Mouse (Mus musculus): ENCODE measurements around the gene A630023A22Rik. TPM values are rescaled to one million over a fixed set of nuclear protein-coding genes. Genes with fewer than 3 reads are reported as not detected.

A630023A22Rik gene
- polyA plus RNA-seq, 1 experiment from 2014 or later = 0.19 TPM

- Histone ChIP-seq H3K4me3 (ENCODE audit: low read length) (no peak overlapping the region), H3K9ac (ENCODE audit: low read length) (no peak overlapping the region), H3K4me2 (ENCODE audit: low read depth, low read length) (no peak overlapping the region), H3K27me3 (ENCODE audit: control insufficient read depth, insufficient read depth, low read depth, low read length) (no peaks in the 10 kb centered on the region), H3K36me3 (ENCODE audit: control insufficient read depth, insufficient read depth, low read length) (no peaks in the 10 kb centered on the region), H3K9me3 (ENCODE audit: control insufficient read depth, low read length) (no peaks in the 10 kb centered on the region), H3K4me1 (replicated peaks; ENCODE audit: control insufficient read depth, insufficient read depth, low read length) (no peaks in the 10 kb centered on the region), H3K27ac (ENCODE audit: low read length) (no peak overlapping the region)
- WGBS = 71% methylated on average over 12 of the region's 12 CpGs
- no peak for ATAC-seq (ENCODE audit: low read depth)
Observed at GRCm38 (mm10) chr14:34120016-34120910, 17.7 kb upstream of the A630023A22Rik start.

GRCm38 (mm10) chr14:34119046-34119723 is 16.6 kb upstream of the A630023A22Rik start:
- no peak overlapping the region for H3K9ac ChIP-seq (ENCODE audit: low read length)
- no peaks in the 10 kb centered on the region for H3K9me3 ChIP-seq (ENCODE audit: control insufficient read depth, low read length)
- no peak overlapping the region for H3K27ac ChIP-seq (ENCODE audit: low read length)
- no peak for ATAC-seq (ENCODE audit: low read depth)
- no peak overlapping the region for H3K4me2 ChIP-seq (ENCODE audit: low read depth, low read length)
- H3K27me3 ChIP-seq (ENCODE audit: control insufficient read depth, insufficient read depth, low read depth, low read length) = no peaks in the 10 kb centered on the region
- no peaks in the 10 kb centered on the region for H3K36me3 ChIP-seq (ENCODE audit: control insufficient read depth, insufficient read depth, low read length)
- WGBS = 59% methylated on average over 7 of the region's 7 CpGs
- no peak overlapping the region for H3K4me3 ChIP-seq (ENCODE audit: low read length)
- no peaks in the 10 kb centered on the region for H3K4me1 ChIP-seq (replicated peaks; ENCODE audit: control insufficient read depth, insufficient read depth, low read length)

GRCm38 (mm10) chr14:34114311-34114710 is 11.8 kb upstream of the A630023A22Rik start:
- Histone ChIP-seq H3K4me3 (ENCODE audit: low read length) (no peak overlapping the region), H3K9me3 (ENCODE audit: control insufficient read depth, low read length) (no peaks in the 10 kb centered on the region), H3K9ac (ENCODE audit: low read length) (no peak overlapping the region), H3K36me3 (ENCODE audit: control insufficient read depth, insufficient read depth, low read length) (no peaks in the 10 kb centered on the region), H3K4me2 (ENCODE audit: low read depth, low read length) (no peak overlapping the region), H3K27me3 (ENCODE audit: control insufficient read depth, insufficient read depth, low read depth, low read length) (no peaks in the 10 kb centered on the region), H3K4me1 (replicated peaks; ENCODE audit: control insufficient read depth, insufficient read depth, low read length) (no peaks in the 10 kb centered on the region), H3K27ac (ENCODE audit: low read length) (no peak overlapping the region)
- WGBS = 78% methylated on average over 4 of the region's 4 CpGs
- no peak for ATAC-seq (ENCODE audit: low read depth)

DNA sequence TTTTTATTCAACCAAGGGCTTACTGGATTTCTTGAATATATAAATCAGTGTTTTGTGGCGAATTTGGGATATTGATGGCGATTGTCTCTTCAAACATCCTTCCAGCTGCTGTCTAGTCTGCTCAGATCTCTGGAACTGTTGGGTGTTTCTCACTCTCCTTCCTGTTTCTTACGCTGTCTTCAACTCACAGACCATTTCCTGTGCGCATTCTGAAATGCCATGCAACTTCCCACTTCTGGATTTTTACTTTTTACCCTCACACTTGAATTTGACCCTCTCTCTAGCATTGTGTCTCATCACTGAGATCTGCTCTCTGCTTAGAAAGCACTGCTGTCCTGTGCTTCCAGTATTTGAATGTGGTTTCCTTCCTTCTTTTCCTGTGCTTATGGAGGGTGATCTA is 5.0 kb upstream of the A630023A22Rik start:
- ATAC-seq (ENCODE audit: low read depth) = no peak
- no peak overlapping the region for H3K4me3 ChIP-seq (ENCODE audit: low read length)

DNA sequence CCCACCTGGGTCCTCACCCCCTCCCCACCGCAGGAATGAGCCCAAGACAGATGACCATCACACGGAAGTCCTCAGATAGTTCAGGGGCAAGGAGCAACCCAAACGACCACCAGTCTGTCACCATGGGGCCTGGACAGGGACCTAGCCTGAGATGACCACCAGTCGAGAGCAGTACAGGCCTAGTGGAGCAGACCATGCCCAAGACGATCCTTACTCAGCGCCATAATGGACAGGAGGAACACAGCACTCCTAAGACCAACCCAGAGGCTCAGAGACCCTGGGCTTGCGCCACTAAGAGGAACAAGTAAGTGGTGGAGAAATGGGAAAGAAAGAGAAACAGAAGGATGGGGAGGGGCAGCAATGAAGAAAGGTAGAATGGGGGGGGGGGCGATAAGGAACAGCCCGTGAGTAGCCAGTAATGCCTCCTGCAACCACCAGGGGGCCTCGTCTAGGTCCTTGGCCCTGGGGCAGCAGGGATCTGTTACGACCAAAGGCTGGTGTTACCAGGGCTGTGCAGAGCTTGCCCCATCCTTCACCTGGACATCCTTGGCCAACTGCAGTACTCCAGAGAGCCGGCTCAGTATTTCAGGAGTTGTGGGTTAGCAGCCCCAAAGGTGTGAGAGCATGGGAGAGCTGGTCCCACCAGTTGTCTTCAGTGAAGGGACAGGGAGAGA is 4.0 kb upstream of the A630023A22Rik start:
- Histone ChIP-seq H3K4me2 (ENCODE audit: low read depth, low read length) (no peak overlapping the region), H3K4me3 (ENCODE audit: low read length) (no peak overlapping the region), H3K9me3 (ENCODE audit: control insufficient read depth, low read length) (no peaks in the 10 kb centered on the region), H3K27ac (ENCODE audit: low read length) (no peak overlapping the region), H3K27me3 (ENCODE audit: control insufficient read depth, insufficient read depth, low read depth, low read length) (no peaks in the 10 kb centered on the region), H3K4me1 (replicated peaks; ENCODE audit: control insufficient read depth, insufficient read depth, low read length) (peaks cover 5% of the 10 kb centered on the region; the same call in 1 of the 2 replicates), H3K36me3 (ENCODE audit: control insufficient read depth, insufficient read depth, low read length) (no peaks in the 10 kb centered on the region), H3K9ac (ENCODE audit: low read length) (no peak overlapping the region)
- WGBS = 59% methylated on average over 11 of the region's 12 CpGs
- 0 out of 2 replicates have a peak, but pooled peaks have one; percentile 42 for ATAC-seq (ENCODE audit: low read depth)

More for the DNA sequence above, 5.0 kb upstream of the A630023A22Rik start:
- H3K4me1 ChIP-seq (replicated peaks; ENCODE audit: control insufficient read depth, insufficient read depth, low read length) = peaks cover 5% of the 10 kb centered on the region; the same call in 1 of the 2 replicates
- H3K9me3 ChIP-seq (ENCODE audit: control insufficient read depth, low read length) = no peaks in the 10 kb centered on the region
- H3K36me3 ChIP-seq (ENCODE audit: control insufficient read depth, insufficient read depth, low read length) = no peaks in the 10 kb centered on the region
- H3K4me2 ChIP-seq (ENCODE audit: low read depth, low read length) = no peak overlapping the region
- 59% methylated on average over 4 of the region's 4 CpGs for WGBS
- no peak overlapping the region for H3K9ac ChIP-seq (ENCODE audit: low read length)
- H3K27ac ChIP-seq (ENCODE audit: low read length) = no peak overlapping the region
- H3K27me3 ChIP-seq (ENCODE audit: control insufficient read depth, insufficient read depth, low read depth, low read length) = no peaks in the 10 kb centered on the region

DNA sequence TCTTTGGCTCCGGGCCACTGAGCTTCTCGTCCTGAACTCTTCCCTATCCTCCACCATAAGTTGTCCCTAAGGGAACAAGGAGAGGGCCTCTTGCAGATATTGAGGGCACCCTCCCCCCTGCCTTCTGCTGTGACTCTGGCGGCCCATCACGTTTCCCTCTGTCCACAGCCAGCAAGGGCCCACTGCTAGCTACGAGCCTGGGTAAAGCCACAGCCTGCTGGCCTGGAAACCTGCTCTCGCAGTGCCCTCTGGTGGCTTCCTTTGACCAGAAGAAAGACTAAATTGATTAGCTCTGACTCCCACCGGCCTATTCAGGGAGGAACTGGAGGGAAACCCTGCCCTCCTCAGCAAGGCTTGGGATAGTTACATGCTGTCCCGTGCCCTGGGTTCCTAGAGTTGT is 2.3 kb upstream of the A630023A22Rik start:
- Histone ChIP-seq H3K36me3 (ENCODE audit: control insufficient read depth, insufficient read depth, low read length) (no peaks in the 10 kb centered on the region), H3K4me2 (ENCODE audit: low read depth, low read length) (no peak overlapping the region), H3K9me3 (ENCODE audit: control insufficient read depth, low read length) (no peaks in the 10 kb centered on the region), H3K27ac (ENCODE audit: low read length) (no peak overlapping the region), H3K4me1 (replicated peaks; ENCODE audit: control insufficient read depth, insufficient read depth, low read length) (peaks cover 5% of the 10 kb centered on the region; the same call in 1 of the 2 replicates), H3K9ac (ENCODE audit: low read length) (no peak overlapping the region), H3K4me3 (ENCODE audit: low read length) (no peak overlapping the region), H3K27me3 (ENCODE audit: control insufficient read depth, insufficient read depth, low read depth, low read length) (no peaks in the 10 kb centered on the region)
- 15% methylated on average over 8 of the region's 8 CpGs for WGBS
- ATAC-seq (ENCODE audit: low read depth) = peak; percentile 69

- no peak overlapping the region for H3K4me3 ChIP-seq (ENCODE audit: low read length)
- no peaks in the 10 kb centered on the region for H3K9me3 ChIP-seq (ENCODE audit: control insufficient read depth, low read length)
- WGBS = 40% methylated on average over 3 of the region's 3 CpGs
- H3K9ac ChIP-seq (ENCODE audit: low read length) = no peak overlapping the region
- no peak overlapping the region for H3K27ac ChIP-seq (ENCODE audit: low read length)
- H3K4me2 ChIP-seq (ENCODE audit: low read depth, low read length) = no peak overlapping the region
- peaks cover 5% of the 10 kb centered on the region; the same call in 1 of the 2 replicates for H3K4me1 ChIP-seq (replicated peaks; ENCODE audit: control insufficient read depth, insufficient read depth, low read length)
- H3K36me3 ChIP-seq (ENCODE audit: control insufficient read depth, insufficient read depth, low read length) = no peaks in the 10 kb centered on the region
- ATAC-seq (ENCODE audit: low read depth) = peak; percentile 26; the same call in 1 of the 2 replicates
- H3K27me3 ChIP-seq (ENCODE audit: control insufficient read depth, insufficient read depth, low read depth, low read length) = no peaks in the 10 kb centered on the region
Observed at GRCm38 (mm10) chr14:34103855-34104254, 1.3 kb upstream of the A630023A22Rik start.

DNA sequence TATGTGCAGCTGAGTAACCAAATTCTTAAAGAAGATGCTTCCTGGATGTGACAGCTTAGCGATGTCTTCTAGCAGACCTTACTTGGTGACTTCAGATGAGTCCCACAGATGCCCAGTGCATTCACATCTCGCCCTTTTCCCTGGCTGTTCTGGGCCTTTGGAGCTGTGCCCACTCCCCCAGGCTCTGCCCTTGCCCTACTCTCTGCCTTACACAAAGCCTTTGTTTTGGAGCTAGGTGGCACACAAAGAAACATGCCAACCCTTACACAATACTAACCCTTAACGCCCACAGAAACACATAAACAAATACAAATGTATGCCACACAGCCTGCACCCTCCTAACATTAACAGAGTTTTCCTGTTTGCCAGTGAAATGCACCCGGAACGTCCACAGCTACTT is 6.4 kb downstream of the A630023A22Rik start:
- 61% methylated on average over 5 of the region's 5 CpGs for WGBS
- H3K27me3 ChIP-seq (ENCODE audit: control insufficient read depth, insufficient read depth, low read depth, low read length) = no peaks in the 10 kb centered on the region
- no peaks in the 10 kb centered on the region for H3K9me3 ChIP-seq (ENCODE audit: control insufficient read depth, low read length)
- ATAC-seq (ENCODE audit: low read depth) = no peak
- no peak overlapping the region for H3K9ac ChIP-seq (ENCODE audit: low read length)
- no peak overlapping the region for H3K4me2 ChIP-seq (ENCODE audit: low read depth, low read length)
- H3K36me3 ChIP-seq (ENCODE audit: control insufficient read depth, insufficient read depth, low read length) = no peaks in the 10 kb centered on the region
- no peak overlapping the region for H3K27ac ChIP-seq (ENCODE audit: low read length)
- no peaks in the 10 kb centered on the region for H3K4me1 ChIP-seq (replicated peaks; ENCODE audit: control insufficient read depth, insufficient read depth, low read length)
- no peak overlapping the region for H3K4me3 ChIP-seq (ENCODE audit: low read length)

GRCm38 (mm10) chr14:34092856-34093255 is 9.7 kb downstream of the A630023A22Rik start:
- H3K4me3 ChIP-seq (ENCODE audit: low read length) = no peak overlapping the region
- no peak for ATAC-seq (ENCODE audit: low read depth)
- no peak overlapping the region for H3K9ac ChIP-seq (ENCODE audit: low read length)
- no peak overlapping the region for H3K4me2 ChIP-seq (ENCODE audit: low read depth, low read length)
- no peaks in the 10 kb centered on the region for H3K27me3 ChIP-seq (ENCODE audit: control insufficient read depth, insufficient read depth, low read depth, low read length)
- no peak overlapping the region for H3K27ac ChIP-seq (ENCODE audit: low read length)
- H3K36me3 ChIP-seq (ENCODE audit: control insufficient read depth, insufficient read depth, low read length) = no peaks in the 10 kb centered on the region
- no peaks in the 10 kb centered on the region for H3K9me3 ChIP-seq (ENCODE audit: control insufficient read depth, low read length)
- H3K4me1 ChIP-seq (replicated peaks; ENCODE audit: control insufficient read depth, insufficient read depth, low read length) = no peaks in the 10 kb centered on the region
- 55% methylated on average over 1 of the region's 1 CpGs for WGBS
